Mouse (Mus musculus): Measurements from ENCODE around the gene Gpld1.

GRCm38 (mm10) chr13:25002965-25003364 lies 60.0 kb downstream of the Gpld1 start:
- TF ChIP-seq CTCF (IDR thresholded peaks at IDR 0.05; ENCODE audit: low read depth, low read length) (no peak), POLR2A (IDR thresholded peaks at IDR 0.05; ENCODE audit: insufficient read depth, low read length) (no peak), EP300 (IDR thresholded peaks at IDR 0.05; ENCODE audit: insufficient read depth, low read depth, low read length) (no peak)
